Comparison of ENCODE assay signal across 8 mouse cellular contexts in genomic region chr5:96997310-96997801, GRCm38 (mm10). TPM values are rescaled to one million over a fixed set of nuclear protein-coding genes. Genes with fewer than 3 reads are reported as not detected.
DNase-seq lines count a peak whose midpoint lies in the region; ATAC-seq and TF ChIP-seq lines count a peak whose summit lies in the region.

TSS of gene Bmp2k (plus strand) at chr5:96997689.

- ATAC-seq in forebrain, embryonic 13.5 days = peak; percentile 97
- peak; percentile 94 for ATAC-seq in heart, postnatal 0 days (ENCODE audit: insufficient read depth, low read depth)
- ATAC-seq in liver, embryonic 16.5 days (ENCODE audit: low read depth) = peak; percentile 93
- peak; percentile 97 for ATAC-seq in neural tube, embryonic 12.5 days (ENCODE audit: low FRiP score, low read depth)
- ATAC-seq in stomach, postnatal 0 days (ENCODE audit: low FRiP score, low TSS enrichment) = peak; percentile 96

- no peak for TF ChIP-seq POLR2A in ES-Bruce4 (IDR thresholded peaks at IDR 0.05; ENCODE audit: insufficient read depth, low read length)

- H3K27me3 ChIP-seq in ES-Bruce4 (ENCODE audit: control insufficient read depth, insufficient read depth, low read length, poor library complexity, severe bottlenecking) = no peaks in the 10 kb centered on the region
- no peaks in the 10 kb centered on the region for H3K27me3 ChIP-seq in forebrain, embryonic 13.5 days
- H3K27me3 ChIP-seq in heart, postnatal 0 days (ENCODE audit: control insufficient read depth, insufficient read depth, low read length) = no peaks in the 10 kb centered on the region
- H3K27me3 ChIP-seq in liver, embryonic 16.5 days (ENCODE audit: control insufficient read depth, insufficient read depth, low read depth, low read length) = no peaks in the 10 kb centered on the region
- no peaks in the 10 kb centered on the region for H3K27me3 ChIP-seq in neural tube, embryonic 12.5 days (replicated peaks)
- no peaks in the 10 kb centered on the region for H3K27me3 ChIP-seq in stomach, postnatal 0 days (ENCODE audit: control insufficient read depth, insufficient read depth, low read length)

- peak within 1 kb of the TSS; percentile 91 for H3K4me2 ChIP-seq in forebrain, embryonic 13.5 days
- peak within 1 kb of the TSS; percentile 93 for H3K4me2 ChIP-seq in heart, postnatal 0 days (ENCODE audit: low read depth, low read length)
- peak within 1 kb of the TSS; percentile 98 for H3K4me2 ChIP-seq in liver, embryonic 16.5 days (ENCODE audit: low read depth, low read length)
- peak within 1 kb of the TSS; percentile 86 for H3K4me2 ChIP-seq in neural tube, embryonic 12.5 days (replicated peaks)
- H3K4me2 ChIP-seq in stomach, postnatal 0 days (replicated peaks; ENCODE audit: low read depth) = peak within 1 kb of the TSS; percentile 86

- peak within 1 kb of the TSS; percentile 66 for H3K9ac ChIP-seq in ES-Bruce4 (ENCODE audit: low read depth, poor library complexity, severe bottlenecking)
- H3K9ac ChIP-seq in forebrain, embryonic 13.5 days = peak within 1 kb of the TSS; percentile 79
- H3K9ac ChIP-seq in heart, postnatal 0 days (replicated peaks; ENCODE audit: low read depth, low read length) = peak within 1 kb of the TSS; percentile 87
- H3K9ac ChIP-seq in liver, embryonic 16.5 days (ENCODE audit: low read depth, low read length) = peak within 1 kb of the TSS; percentile 98
- peak within 1 kb of the TSS; percentile 83 for H3K9ac ChIP-seq in neural tube, embryonic 12.5 days
- peak within 1 kb of the TSS; percentile 83 for H3K9ac ChIP-seq in stomach, postnatal 0 days (ENCODE audit: low read length)

- 0% methylated on average over 22 of the region's 78 CpGs for WGBS in forebrain, embryonic 13.5 days
- under 1% methylated on average over 37 of the region's 78 CpGs for WGBS in heart, postnatal 0 days
- 0% methylated on average over 39 of the region's 78 CpGs for WGBS in liver, embryonic 16.5 days (ENCODE audit: insufficient replicate concordance)
- under 1% methylated on average over 50 of the region's 78 CpGs for WGBS in neural tube, embryonic 12.5 days
- under 1% methylated on average over 51 of the region's 78 CpGs for WGBS in stomach, postnatal 0 days

- no peaks in the 10 kb centered on the region for H3K36me3 ChIP-seq in ES-Bruce4 (ENCODE audit: control insufficient read depth, insufficient read depth, low read length, poor library complexity, severe bottlenecking)
- H3K36me3 ChIP-seq in forebrain, embryonic 13.5 days (ENCODE audit: poor library complexity, severe bottlenecking) = no peaks in the 10 kb centered on the region
- no peaks in the 10 kb centered on the region for H3K36me3 ChIP-seq in heart, postnatal 0 days (replicated peaks; ENCODE audit: control insufficient read depth, insufficient read depth, low read length)
- peaks cover 6% of the 10 kb centered on the region for H3K36me3 ChIP-seq in liver, embryonic 16.5 days (ENCODE audit: control insufficient read depth, insufficient read depth)
- no peaks in the 10 kb centered on the region for H3K36me3 ChIP-seq in neural tube, embryonic 12.5 days
- no peaks in the 10 kb centered on the region for H3K36me3 ChIP-seq in stomach, postnatal 0 days (ENCODE audit: control insufficient read depth, insufficient read depth, low read length)

- no peaks in the 10 kb centered on the region for H3K9me3 ChIP-seq in ES-Bruce4 (replicated peaks; ENCODE audit: control insufficient read depth, insufficient read depth, low read length, poor library complexity, severe bottlenecking)
- no peaks in the 10 kb centered on the region for H3K9me3 ChIP-seq in forebrain, embryonic 13.5 days (replicated peaks)
- H3K9me3 ChIP-seq in heart, postnatal 0 days (replicated peaks; ENCODE audit: control insufficient read depth, low read length) = no peaks in the 10 kb centered on the region
- no peaks in the 10 kb centered on the region for H3K9me3 ChIP-seq in liver, embryonic 16.5 days (replicated peaks; ENCODE audit: control insufficient read depth, low read length)
- no peaks in the 10 kb centered on the region for H3K9me3 ChIP-seq in neural tube, embryonic 12.5 days
- H3K9me3 ChIP-seq in stomach, postnatal 0 days (ENCODE audit: control insufficient read depth, low read length) = no peaks in the 10 kb centered on the region

- TF ChIP-seq CTCF in ES-Bruce4 (IDR thresholded peaks at IDR 0.05; ENCODE audit: low read depth, low read length) = no peak
- TF ChIP-seq CTCF in heart, postnatal 0 days (IDR thresholded peaks at IDR 0.05; ENCODE audit: low read depth) = no peak
- peak; percentile 16; the same call in 1 of the 2 replicates for TF ChIP-seq CTCF in stomach, postnatal 0 days (IDR thresholded peaks at IDR 0.05; ENCODE audit: low read depth)

- H3K27ac ChIP-seq in ES-Bruce4 (ENCODE audit: insufficient read depth, low read length) = peak within 1 kb of the TSS; percentile 26; the same call in 1 of the 2 replicates
- H3K27ac ChIP-seq in forebrain, embryonic 13.5 days = peak within 1 kb of the TSS; percentile 88
- peak within 1 kb of the TSS; percentile 98 for H3K27ac ChIP-seq in heart, postnatal 0 days (ENCODE audit: low read depth)
- H3K27ac ChIP-seq in liver, embryonic 16.5 days (ENCODE audit: low read length) = peak within 1 kb of the TSS; percentile 97
- H3K27ac ChIP-seq in neural tube, embryonic 12.5 days = peak within 1 kb of the TSS; percentile 86
- peak within 1 kb of the TSS; percentile 95 for H3K27ac ChIP-seq in stomach, postnatal 0 days (replicated peaks)

- H3K4me1 ChIP-seq in ES-Bruce4 (ENCODE audit: control insufficient read depth, insufficient read depth, low read length) = no peaks in the 10 kb centered on the region
- H3K4me1 ChIP-seq in forebrain, embryonic 13.5 days = peaks cover 31% of the 10 kb centered on the region
- H3K4me1 ChIP-seq in heart, postnatal 0 days (ENCODE audit: control insufficient read depth, insufficient read depth) = peaks cover 14% of the 10 kb centered on the region
- H3K4me1 ChIP-seq in liver, embryonic 16.5 days (ENCODE audit: control insufficient read depth, low read depth, low read length) = peaks cover 43% of the 10 kb centered on the region
- H3K4me1 ChIP-seq in neural tube, embryonic 12.5 days = peaks cover 6% of the 10 kb centered on the region
- H3K4me1 ChIP-seq in stomach, postnatal 0 days (replicated peaks; ENCODE audit: control insufficient read depth, insufficient read depth) = peaks cover 3% of the 10 kb centered on the region; the same call in 1 of the 2 replicates

- DNase-seq in c-Kit-positive CD71-positive TER-119-positive erythroid progenitor cells, embryonic 14.5 days (ENCODE audit: low spot score) = peak; percentile 82
- peak; percentile 90 for DNase-seq in heart, postnatal 0 days (ENCODE audit: low spot score)
- DNase-seq in kidney, postnatal 4 days = peak; percentile 90 to 94
- peak; percentile 92 for DNase-seq in stomach, postnatal 0 days (ENCODE audit: low spot score)

- TF ChIP-seq EP300 in ES-Bruce4 (IDR thresholded peaks at IDR 0.05; ENCODE audit: insufficient read depth, low read depth, low read length) = no peak
- TF ChIP-seq EP300 in heart, postnatal 0 days (IDR thresholded peaks at IDR 0.05; ENCODE audit: low read depth) = no peak
- no peak for TF ChIP-seq EP300 in stomach, postnatal 0 days (optimal IDR thresholded peaks at IDR 0.05)

- H3K4me3 ChIP-seq in ES-Bruce4 (ENCODE audit: low read depth, low read length) = peak within 1 kb of the TSS; percentile 92
- peak within 1 kb of the TSS; percentile 63 for H3K4me3 ChIP-seq in forebrain, embryonic 13.5 days
- H3K4me3 ChIP-seq in heart, postnatal 0 days (ENCODE audit: low read depth, low read length) = peak within 1 kb of the TSS; percentile 92
- peak within 1 kb of the TSS; percentile 89 for H3K4me3 ChIP-seq in liver, embryonic 16.5 days (ENCODE audit: low read depth, low read length)
- peak within 1 kb of the TSS; percentile 90 for H3K4me3 ChIP-seq in neural tube, embryonic 12.5 days
- H3K4me3 ChIP-seq in stomach, postnatal 0 days (ENCODE audit: low read depth, low read length) = peak within 1 kb of the TSS; percentile 84

RNA-seq across cellular contexts. Expression of gene Bmp2k, which starts in this region (rescaled TPM):
- polyA plus RNA-seq in ES-Bruce4 (2011; ENCODE audit: insufficient read depth, insufficient read length, low read depth, missing spikeins) = 8.4 and 10.3 TPM in 2 replicates
- 7.6 and 9.3 TPM in 2 replicates for polyA plus RNA-seq in forebrain, embryonic 13.5 days (2015; fragmentation: Nextera tagmentation; extraction: Ambion mirVana)
- total RNA-seq in heart, postnatal 0 days (2014; rRNA removed; ENCODE audit: low replicate concordance) = 7.0 and 12.4 TPM in 2 replicates
- polyA plus RNA-seq in heart, postnatal 0 days (2015; fragmentation: Nextera tagmentation; extraction: Ambion mirVana) = 6.8 and 6.9 TPM in 2 replicates
- polyA plus RNA-seq in liver, embryonic 16.5 days (2015; fragmentation: Nextera tagmentation; extraction: Ambion mirVana) = 25.9 and 26.5 TPM in 2 replicates
- 10.8 and 11.2 TPM in 2 replicates for polyA plus RNA-seq in neural tube, embryonic 12.5 days (2016; fragmentation: Nextera tagmentation; extraction: Ambion mirVana)
- polyA plus RNA-seq in stomach, postnatal 0 days (2015; fragmentation: Nextera tagmentation; extraction: Ambion mirVana) = 10.6 and 11.9 TPM in 2 replicates

Comparison
In these comparisons a context has a peak if more than half of its experiments do, and no peak if none do; other contexts are left out.
1. Peak in every context shown above with its lines: DNase-seq, ATAC-seq, H3K4me3 ChIP-seq and H3K27ac ChIP-seq.
2. H3K27ac ChIP-seq: peak in every context shown above with its lines; median percentile 98 in heart, postnatal 0 days; 97 in liver, embryonic 16.5 days; 95 in stomach, postnatal 0 days; 88 in forebrain, embryonic 13.5 days; 86 in neural tube, embryonic 12.5 days; 26 in ES-Bruce4.